Mouse (Mus musculus) spleen, adult 2 months (tissue): ENCODE results near the gene Metap1. TPM values are rescaled to one million over a fixed set of nuclear protein-coding genes. Genes with fewer than 3 reads are reported as not detected.

Source experiments
- DNase-seq, 2 experiments: peaks; one replicate each; pipeline versions ENCODE4 v3.0.0 to v3.0.0-alpha.2; 2012 to 2021; ENCODE audit warnings: low spot score in 2 of 2, low read depth in 1 of 2
- H3K27ac ChIP-seq: fragments of 200-500 bp; 2 replicates; pipeline ENCODE4 v1.5.1; 2012; ENCODE audit warnings: low read length, inconsistent platforms; ENCODE audit not compliant: insufficient read depth
- H3K27me3 ChIP-seq: fragments of 200-500 bp; 2 replicates; pipeline ENCODE4 v1.6.1; 2012; ENCODE audit warnings: mild to moderate bottlenecking, moderate library complexity, low read length, inconsistent platforms; ENCODE audit not compliant: control insufficient read depth, insufficient read depth
- H3K36me3 ChIP-seq: fragments of 200-500 bp; 2 replicates; pipeline ENCODE4 v1.6.1; 2012; ENCODE audit warnings: mild to moderate bottlenecking, low read length, inconsistent platforms; ENCODE audit not compliant: control insufficient read depth, insufficient read depth
- H3K4me1 ChIP-seq: fragments of 200-500 bp; 2 replicates; pipeline ENCODE4 v1.6.1; 2011; ENCODE audit warnings: inconsistent platforms; ENCODE audit not compliant: control insufficient read depth, insufficient read depth, insufficient read length
- H3K4me3 ChIP-seq: fragments of 200-500 bp; 2 replicates; pipeline ENCODE4 v1.5.1; 2011; ENCODE audit warnings: mild to moderate bottlenecking, inconsistent platforms; ENCODE audit not compliant: insufficient read depth, insufficient read length; ENCODE audit errors: extremely low read depth
- CTCF ChIP-seq: fragments of 200-500 bp; IDR thresholded peaks from 2 replicates; pipeline ENCODE4 v1.5.1; 2011; ENCODE audit warnings: mild to moderate bottlenecking, inconsistent platforms; ENCODE audit not compliant: insufficient read depth, insufficient read length, insufficient replicate concordance; ENCODE audit errors: extremely low read depth
- POLR2A ChIP-seq: fragments of 200-500 bp; IDR thresholded peaks from 2 replicates; pipeline ENCODE4 v1.6.1; 2011; ENCODE audit warnings: low read depth, low read length, inconsistent platforms
- WGBS: fragments of 180-500 bp; shearing (Covaris S2); methylation state at CpG from one replicate; pipeline ENCODE4 v1.1.7; 2018; 5-methylcytosine and 5-hydroxymethylcytosine counted together
- polyA plus RNA-seq: library from polyadenylated mRNA; depleted of rRNA; stranded (reverse); fragments of >200 nt; gene quantifications from 2 replicates; pipeline ENCODE4 v1.2.3, GENCODE M21; 2012

Metap1 gene
- polyA plus RNA-seq, 1 experiment = 8.5 TPM

GRCm38 (mm10) chr3:138454234-138454633 is 35.1 kb downstream of the Metap1 start:
- no peaks in the 10 kb centered on the region for H3K4me1 ChIP-seq
- no peak overlapping the region for H3K4me3 ChIP-seq
- DNase-seq = no peak
- no peaks in the 10 kb centered on the region for H3K27me3 ChIP-seq
- H3K36me3 ChIP-seq = peaks cover 42% of the 10 kb centered on the region
- H3K27ac ChIP-seq = no peak overlapping the region
- 96% methylated on average over 1 of the region's 1 CpGs for WGBS
- no peak for TF ChIP-seq POLR2A
- TF ChIP-seq CTCF = no peak

- DNase-seq = no peak
- Histone ChIP-seq H3K4me3 (no peak overlapping the region), H3K27ac (no peak overlapping the region), H3K36me3 (peaks cover 38% of the 10 kb centered on the region), H3K4me1 (no peaks in the 10 kb centered on the region), H3K27me3 (no peaks in the 10 kb centered on the region)
- WGBS = 95% methylated on average over 10 of the region's 10 CpGs
- TF ChIP-seq CTCF (no peak), POLR2A (no peak)
Observed at GRCm38 (mm10) chr3:138452169-138452568, 37.1 kb downstream of the Metap1 start.

- no peak overlapping the region for H3K27ac ChIP-seq
- TF ChIP-seq POLR2A (no peak), CTCF (no peak)
- DNase-seq = no peak
- 86% methylated on average over 12 of the region's 12 CpGs for WGBS
- peaks cover 3% of the 10 kb centered on the region; the same call in 1 of the 2 replicates for H3K4me1 ChIP-seq
- no peaks in the 10 kb centered on the region for H3K27me3 ChIP-seq
- H3K4me3 ChIP-seq = no peak overlapping the region
- peaks cover 29% of the 10 kb centered on the region for H3K36me3 ChIP-seq
Observed at GRCm38 (mm10) chr3:138448077-138448860, 41.0 kb downstream of the Metap1 start.

- Histone ChIP-seq H3K4me1 (peaks cover 3% of the 10 kb centered on the region; the same call in 1 of the 2 replicates), H3K4me3 (peak overlapping the region; percentile 71), H3K36me3 (peaks cover 4% of the 10 kb centered on the region; the same call in 1 of the 2 replicates), H3K27me3 (no peaks in the 10 kb centered on the region), H3K27ac (peak overlapping the region; percentile 67)
- no peak for DNase-seq
- WGBS = 3% methylated on average over 9 of the region's 9 CpGs
- TF ChIP-seq POLR2A = no peak
Observed at GRCm38 (mm10) chr3:138443465-138443771, 45.9 kb downstream of the Metap1 start.

- Histone ChIP-seq H3K4me1 (peaks cover 3% of the 10 kb centered on the region; the same call in 1 of the 2 replicates), H3K36me3 (peaks cover 3% of the 10 kb centered on the region; the same call in 1 of the 2 replicates), H3K27me3 (no peaks in the 10 kb centered on the region), H3K4me3 (peak within 1 kb of the TSS; percentile 71), H3K27ac (peak within 1 kb of the TSS; percentile 67)
- WGBS = under 1% methylated on average over 84 of the region's 86 CpGs
- TF ChIP-seq POLR2A = peak; percentile 40; the same call in 1 of the 2 replicates
- TF ChIP-seq CTCF = no peak
- DNase-seq = peak; percentile 84 to 89
Observed at GRCm38 (mm10) chr3:138442612-138443464, 46.5 kb downstream of the Metap1 start, which contains the start of gene Adh5. Gene Adh5, plus strand, starts transcription at chr3:138443093.

GRCm38 (mm10) chr3:138442203-138442602 is 47.1 kb downstream of the Metap1 start:
- 2% methylated on average over 9 of the region's 9 CpGs for WGBS
- Histone ChIP-seq H3K36me3 (peaks cover 3% of the 10 kb centered on the region; the same call in 1 of the 2 replicates), H3K27me3 (no peaks in the 10 kb centered on the region), H3K27ac (peak overlapping the region; percentile 46), H3K4me3 (peak overlapping the region; percentile 68), H3K4me1 (peaks cover 3% of the 10 kb centered on the region; the same call in 1 of the 2 replicates)
- no peak for TF ChIP-seq CTCF
- TF ChIP-seq POLR2A = no peak
- DNase-seq = no peak
